Mouse (Mus musculus) kidney, adult 2 months (tissue): ENCODE measurements around the gene Crat.

ENCODE experiments used
- CTCF ChIP-seq: fragments of 200-500 bp; conservative IDR thresholded peaks from 2 replicates; pipeline ENCODE4 v1.5.1; 2011; ENCODE audit warnings: low read depth, mild to moderate bottlenecking, control low read depth, low read length, moderate library complexity, mixed read lengths; ENCODE audit not compliant: insufficient read depth, insufficient read length
- POLR2A ChIP-seq: fragments of 200-500 bp; IDR thresholded peaks from one replicate; pipeline ENCODE4 v1.6.1; 2011; ENCODE audit warnings: low read depth, low read length, control low read depth

DNA sequence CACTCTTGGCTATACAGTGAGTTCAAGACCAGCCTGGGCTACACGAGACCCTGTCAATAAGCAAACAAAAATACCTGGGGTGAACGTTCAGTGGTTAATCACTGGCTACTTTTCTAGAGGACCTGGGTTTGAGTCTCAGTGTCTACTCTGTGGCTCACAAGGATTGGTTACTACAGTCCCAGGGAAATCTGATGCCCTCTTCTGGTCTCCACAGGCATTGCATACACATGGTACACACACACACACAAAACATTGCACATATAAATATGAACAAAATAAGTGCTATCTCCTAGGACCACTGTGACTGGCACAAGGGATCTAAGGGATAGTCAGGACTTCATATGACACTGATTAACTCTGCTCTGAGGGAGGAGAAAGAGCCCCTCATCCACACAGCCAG, 26.6 kb downstream of the Crat start:
- TF ChIP-seq POLR2A = no peak
- no peak for TF ChIP-seq CTCF
